Mouse (Mus musculus): ENCODE measurements around the gene Sf3b3.

Sf3b3 gene

GRCm38 (mm10) chr8:110847645-110848495, 1.3 kb upstream of the Sf3b3 start:
- no peak for DNase-seq (ENCODE audit: low spot score in 2 of 2)

- peak in 1 of 2 experiments; percentile 25 for DNase-seq (ENCODE audit: low spot score in 2 of 2)
Observed at GRCm38 (mm10) chr8:110847171-110847549, 573 bp upstream of the Sf3b3 start.

- DNase-seq (ENCODE audit: low spot score in 2 of 2) = no peak
Observed at GRCm38 (mm10) chr8:110845821-110846404, 674 bp downstream of the Sf3b3 start.

- DNase-seq (ENCODE audit: low spot score in 2 of 2) = no peak
Observed at GRCm38 (mm10) chr8:110844941-110845340, 1.6 kb downstream of the Sf3b3 start.

GRCm38 (mm10) chr8:110843207-110843606, 3.4 kb downstream of the Sf3b3 start:
- DNase-seq (ENCODE audit: low spot score in 2 of 2) = no peak

- DNase-seq (ENCODE audit: low spot score in 2 of 2) = no peak
Observed at GRCm38 (mm10) chr8:110842012-110842574, 4.5 kb downstream of the Sf3b3 start.

- DNase-seq (ENCODE audit: low spot score in 2 of 2) = no peak
Observed at GRCm38 (mm10) chr8:110831956-110832355, 14.6 kb downstream of the Sf3b3 start.

- no peak for DNase-seq (ENCODE audit: low spot score in 2 of 2)
Observed at GRCm38 (mm10) chr8:110828511-110828910, 18.1 kb downstream of the Sf3b3 start.

GRCm38 (mm10) chr8:110824861-110825260, 21.7 kb downstream of the Sf3b3 start:
- no peak for DNase-seq (ENCODE audit: low spot score in 2 of 2)

- DNase-seq (ENCODE audit: low spot score in 2 of 2) = no peak
Observed at GRCm38 (mm10) chr8:110821960-110822359, 24.6 kb downstream of the Sf3b3 start.

- DNase-seq (ENCODE audit: low spot score in 2 of 2) = no peak
Observed at GRCm38 (mm10) chr8:110820257-110820656, 26.3 kb downstream of the Sf3b3 start.

GRCm38 (mm10) chr8:110818593-110818992, 28.0 kb downstream of the Sf3b3 start:
- DNase-seq (ENCODE audit: low spot score in 2 of 2) = no peak

GRCm38 (mm10) chr8:110816990-110817389, 29.6 kb downstream of the Sf3b3 start:
- no peak for DNase-seq (ENCODE audit: low spot score in 2 of 2)

GRCm38 (mm10) chr8:110815308-110815707, 31.3 kb downstream of the Sf3b3 start:
- DNase-seq (ENCODE audit: low spot score in 2 of 2) = no peak

- DNase-seq (ENCODE audit: low spot score in 2 of 2) = no peak
Observed at GRCm38 (mm10) chr8:110813081-110813812, 33.3 kb downstream of the Sf3b3 start.

GRCm38 (mm10) chr8:110812349-110813080, 34.1 kb downstream of the Sf3b3 start:
- DNase-seq (ENCODE audit: low spot score in 2 of 2) = no peak

- DNase-seq (ENCODE audit: low spot score in 2 of 2) = no peak
Observed at GRCm38 (mm10) chr8:110811793-110812192, 34.8 kb downstream of the Sf3b3 start.

- DNase-seq (ENCODE audit: low spot score in 2 of 2) = no peak
Observed at GRCm38 (mm10) chr8:110811116-110811515, 35.5 kb downstream of the Sf3b3 start.

- DNase-seq (ENCODE audit: low spot score in 2 of 2) = no peak
Observed at GRCm38 (mm10) chr8:110810481-110811065, 36.0 kb downstream of the Sf3b3 start.

GRCm38 (mm10) chr8:110809831-110810230, 36.8 kb downstream of the Sf3b3 start:
- DNase-seq (ENCODE audit: low spot score in 2 of 2) = no peak

All from spleen, postnatal 36 days (tissue).